Mouse (Mus musculus) bone marrow, adult 2 months (tissue): Measurements from ENCODE around the gene Vstm2l.

Source experiments
- CTCF ChIP-seq: fragments of 200-500 bp; IDR thresholded peaks from 2 replicates; pipeline ENCODE4 v1.5.1; 2011; ENCODE audit warnings: low read length, control low read depth; ENCODE audit not compliant: control insufficient read depth, insufficient read depth
- POLR2A ChIP-seq: fragments of 200-500 bp; IDR thresholded peaks from 2 replicates; pipeline ENCODE4 v1.6.1; 2011; ENCODE audit warnings: low read depth, mild to moderate bottlenecking, control low read depth, low read length, borderline replicate concordance; ENCODE audit not compliant: control insufficient read depth

DNA sequence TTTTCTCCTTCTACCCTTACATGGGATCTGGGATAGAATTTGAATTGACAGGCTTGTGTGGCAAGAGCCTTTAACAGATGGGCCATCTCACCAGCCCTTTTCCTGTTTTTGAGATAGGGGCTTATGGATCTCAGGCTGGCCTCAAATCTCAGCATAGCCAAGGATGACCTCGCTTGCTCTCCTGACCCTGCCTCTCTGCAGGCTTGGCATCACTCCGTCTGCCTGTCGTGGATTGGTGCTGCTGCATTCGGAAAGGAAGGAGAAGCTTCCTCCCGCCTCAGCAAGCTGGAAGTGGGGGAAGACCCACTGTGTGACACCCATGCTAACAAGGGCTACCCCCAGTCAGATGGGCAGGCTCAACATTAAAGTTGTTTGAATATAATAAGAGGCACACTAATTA lies 64.8 kb downstream of the Vstm2l start:
- TF ChIP-seq CTCF = no peak
- no peak for TF ChIP-seq POLR2A
